Mouse (Mus musculus) MEL (cell line): ENCODE results near the gene Eri3. TPM values are rescaled to one million over a fixed set of nuclear protein-coding genes. Genes with fewer than 3 reads are reported as not detected.

Experiments used
- DNase-seq: peaks from one replicate; pipeline ENCODE4 v3.0.0; 2011; ENCODE audit warnings: low read depth, low spot score
- H3K27ac ChIP-seq: 2 replicates; pipeline ENCODE4 v1.5.1; 2012; ENCODE audit warnings: low read depth, mild to moderate bottlenecking, control low read depth, low read length, moderate library complexity; ENCODE audit not compliant: control insufficient read depth
- H3K27me3 ChIP-seq, 2 experiments: fragments of 150-350 bp in 1 of 2; sonication (generic) in 1 of 2; 2 replicates each; pipeline ENCODE4 v1.6.1; 2012; ENCODE audit warnings: low read length in 2 of 2, mild to moderate bottlenecking in 2 of 2, improper control_type of control experiment in 1 of 2, moderate library complexity in 1 of 2; ENCODE audit not compliant: insufficient read depth in 2 of 2, control insufficient read depth in 1 of 2
- H3K36me3 ChIP-seq, 2 experiments: 2 replicates each; pipeline ENCODE4 v1.6.1; 2012 to 2014; ENCODE audit warnings: low read length in 2 of 2, improper control_type of control experiment in 1 of 2, inconsistent platforms in 1 of 2, mild to moderate bottlenecking in 1 of 2; ENCODE audit not compliant: insufficient read depth in 2 of 2, control insufficient read depth in 1 of 2
- H3K4me1 ChIP-seq, 2 experiments: fragments of 150-350 bp in 1 of 2; sonication (generic) in 1 of 2; 2 replicates each; pipeline ENCODE4 v1.6.1; 2012; ENCODE audit warnings: low read length in 2 of 2, improper control_type of control experiment in 1 of 2, mild to moderate bottlenecking in 1 of 2; ENCODE audit not compliant: insufficient read depth in 2 of 2, control insufficient read depth in 1 of 2
- H3K4me3 ChIP-seq, 2 experiments: fragments of 150-350 bp in 1 of 2; sonication (generic) in 1 of 2; 2 replicates each; pipeline ENCODE4 v1.5.1; 2012; ENCODE audit warnings: low read depth in 2 of 2, low read length in 2 of 2, mild to moderate bottlenecking in 2 of 2, moderate library complexity in 2 of 2, control low read depth in 1 of 2, improper control_type of control experiment in 1 of 2; ENCODE audit not compliant: control insufficient read depth in 1 of 2, insufficient read depth in 1 of 2
- H3K79me2 ChIP-seq: 2 replicates; pipeline ENCODE4 v1.6.1; 2012; ENCODE audit warnings: mild to moderate bottlenecking, low read length, moderate library complexity; ENCODE audit not compliant: control insufficient read depth, poor library complexity, insufficient read depth
- H3K9ac ChIP-seq: 2 replicates; pipeline ENCODE4 v1.6.1; 2012; ENCODE audit warnings: low read depth, mild to moderate bottlenecking, control low read depth, low read length, moderate library complexity; ENCODE audit not compliant: control insufficient read depth, poor library complexity, severe bottlenecking
- H3K9me3 ChIP-seq: fragments of 150-350 bp; sonication (generic); replicated peaks from 2 replicates; pipeline ENCODE4 v1.6.1; 2012; ENCODE audit warnings: mild to moderate bottlenecking, low read length, improper control_type of control experiment, moderate library complexity; ENCODE audit not compliant: insufficient read depth
- CTCF ChIP-seq, 3 experiments: IDR thresholded peaks in 2 of 3; conservative IDR thresholded peaks in 1 of 3; 2 replicates each; pipeline ENCODE4 v1.5.1; 2011 to 2012; ENCODE audit warnings: low read length in 3 of 3, low read depth in 2 of 3, mild to moderate bottlenecking in 2 of 3, improper control_type of control experiment in 1 of 3, inconsistent platforms in 1 of 3, mixed read lengths in 1 of 3, moderate library complexity in 1 of 3; ENCODE audit not compliant: control insufficient read depth in 1 of 3, insufficient read depth in 1 of 3, poor library complexity in 1 of 3, severe bottlenecking in 1 of 3
- EP300 ChIP-seq, 2 experiments: IDR thresholded peaks; 2 replicates each; pipeline ENCODE4 v1.6.1; 2011; ENCODE audit warnings: improper control_type of control experiment in 2 of 2, low read length in 2 of 2, low read depth in 1 of 2, mild to moderate bottlenecking in 1 of 2
- ETS1 ChIP-seq: IDR thresholded peaks from 2 replicates; pipeline ENCODE4 v1.6.1; 2012; ENCODE audit warnings: low read depth, mild to moderate bottlenecking, inconsistent platforms, low read length, improper control_type of control experiment, moderate library complexity
- GABPA ChIP-seq: IDR thresholded peaks from 2 replicates; pipeline ENCODE4 v1.6.1; 2012; ENCODE audit warnings: low read depth, mild to moderate bottlenecking, inconsistent platforms, low read length, improper control_type of control experiment, moderate library complexity
- KAT2A ChIP-seq: conservative IDR thresholded peaks from 2 replicates; pipeline ENCODE4 v1.6.1; 2012; ENCODE audit warnings: low read depth, low read length, improper control_type of control experiment, inconsistent platforms
- MAX ChIP-seq: IDR thresholded peaks from 2 replicates; pipeline ENCODE4 v1.6.1; 2011; ENCODE audit warnings: low read length, improper control_type of control experiment
- MEF2A ChIP-seq: IDR thresholded peaks from 2 replicates; pipeline ENCODE4 v1.6.1; 2014; ENCODE audit warnings: low read depth, mild to moderate bottlenecking, inconsistent platforms, low read length, improper control_type of control experiment; ENCODE audit not compliant: poor library complexity, insufficient replicate concordance, severe bottlenecking; ENCODE audit errors: extremely low read depth
- RAD21 ChIP-seq: IDR thresholded peaks from 2 replicates; pipeline ENCODE4 v1.6.1; 2011; ENCODE audit warnings: mild to moderate bottlenecking, low read depth, low read length, improper control_type of control experiment
- RCOR1 ChIP-seq: IDR thresholded peaks from 2 replicates; pipeline ENCODE4 v1.6.1; 2012; ENCODE audit warnings: low read depth, mild to moderate bottlenecking, inconsistent platforms, low read length, improper control_type of control experiment
- TAL1 ChIP-seq: IDR thresholded peaks from 2 replicates; pipeline ENCODE4 v1.6.1; 2012; ENCODE audit warnings: mild to moderate bottlenecking, inconsistent platforms, low read length, moderate library complexity, mixed read lengths
- UBTF ChIP-seq: IDR thresholded peaks from 2 replicates; pipeline ENCODE4 v1.6.1; 2012; ENCODE audit warnings: low read depth, mild to moderate bottlenecking, inconsistent platforms, low read length, improper control_type of control experiment, moderate library complexity, borderline replicate concordance; ENCODE audit not compliant: insufficient read depth
- USF2 ChIP-seq, 2 experiments: IDR thresholded peaks; 2 replicates each; pipeline ENCODE4 v1.6.1; 2011 to 2012; ENCODE audit warnings: improper control_type of control experiment in 2 of 2, low read length in 2 of 2, borderline replicate concordance in 1 of 2, inconsistent platforms in 1 of 2, low read depth in 1 of 2, mild to moderate bottlenecking in 1 of 2; ENCODE audit not compliant: insufficient read depth in 1 of 2
- ZNF384 ChIP-seq: IDR thresholded peaks from 2 replicates; pipeline ENCODE4 v1.6.1; 2012; ENCODE audit warnings: low read depth, mild to moderate bottlenecking, inconsistent platforms, low read length, improper control_type of control experiment
- polyA plus RNA-seq, 2 experiments: library from polyadenylated mRNA; stranded (reverse) in 1 of 2; unstranded in 1 of 2; fragments of >175 nt in 1 of 2; fragments of >200 nt in 1 of 2; gene quantifications; 2 replicates each; pipeline versions ENCODE4 v1.2.1 to v1.2.4; 2012; ENCODE audit warnings: low replicate concordance in 2 of 2, low read depth in 1 of 2; ENCODE audit not compliant: insufficient read length in 2 of 2, insufficient read depth in 1 of 2, missing spikeins in 1 of 2
- total RNA-seq: library from RNA; depleted of rRNA; stranded (reverse); fragments of 300-350 nt; gene quantifications from 2 replicates; pipeline ENCODE4 v1.2.3, GENCODE M21; 2012

The Eri3 gene
- total and polyA plus RNA-seq, 3 experiments = 36.7 to 63.9 TPM; not detected in 1

DNA sequence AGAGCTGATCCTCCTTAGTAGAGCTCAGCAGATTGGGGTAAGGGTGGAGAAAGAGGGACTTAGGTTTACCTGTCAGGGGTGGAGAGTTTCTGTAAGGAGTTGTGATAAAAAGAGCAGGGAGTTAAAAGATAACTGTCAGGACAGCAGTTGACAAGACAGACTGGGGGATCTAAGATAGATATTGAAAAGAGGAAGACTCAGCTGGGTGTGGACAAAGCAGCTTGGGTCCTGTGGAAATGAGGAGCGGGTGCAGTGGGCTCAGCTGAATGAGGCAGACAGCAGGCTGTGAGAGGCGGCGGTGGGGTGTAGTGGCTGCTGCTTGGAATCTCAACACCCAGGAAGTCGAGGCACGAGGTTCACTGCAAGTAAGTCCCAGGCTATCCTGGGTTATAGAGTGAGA lies 72.1 kb downstream of the Eri3 start (continued):
- no peak for TF ChIP-seq GABPA

DNA sequence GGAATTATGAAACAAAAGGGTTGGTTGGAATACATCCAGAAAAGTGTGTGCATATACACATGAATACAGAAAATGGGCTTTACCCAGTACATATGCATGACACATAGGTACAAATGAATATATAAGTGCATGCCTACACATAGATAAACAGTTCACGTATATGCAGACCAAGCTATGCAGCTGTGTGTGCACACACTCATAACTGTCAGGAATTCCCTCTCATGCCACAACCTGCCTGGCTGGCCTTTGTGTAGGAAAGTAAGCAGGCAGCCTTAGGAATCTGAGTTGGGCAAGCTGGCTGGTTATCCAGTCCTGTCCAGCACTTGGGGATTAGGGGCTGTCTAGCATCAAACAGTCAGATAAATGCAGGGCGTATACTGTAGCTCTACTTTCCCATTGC lies 72.9 kb downstream of the Eri3 start:
- Histone ChIP-seq H3K27me3 (no peaks in the 10 kb centered on the region), H3K4me3 (no peak overlapping the region), H3K79me2 (no peaks in the 10 kb centered on the region), H3K36me3 (peaks cover 0 to 18% of the 10 kb centered on the region in 2 experiments; a peak in 2 of 4 replicates), H3K27ac (no peak overlapping the region), H3K9me3 (no peaks in the 10 kb centered on the region), H3K9ac (no peak overlapping the region), H3K4me1 (peaks cover 14 to 23% of the 10 kb centered on the region in 2 experiments)
- TF ChIP-seq MAX = no peak
- 0 out of 4 replicates have a peak, but pooled peaks of 1 of the 2 experiments have one; percentile 5 for TF ChIP-seq EP300 (IDR thresholded peaks at IDR 0.05; ENCODE audit: low read depth in 1 of 2, low read length in 2 of 2)
- no peak for TF ChIP-seq MEF2A
- no peak for TF ChIP-seq KAT2A
- TF ChIP-seq ZNF384 = no peak
- peak; percentile 21 for DNase-seq

DNA sequence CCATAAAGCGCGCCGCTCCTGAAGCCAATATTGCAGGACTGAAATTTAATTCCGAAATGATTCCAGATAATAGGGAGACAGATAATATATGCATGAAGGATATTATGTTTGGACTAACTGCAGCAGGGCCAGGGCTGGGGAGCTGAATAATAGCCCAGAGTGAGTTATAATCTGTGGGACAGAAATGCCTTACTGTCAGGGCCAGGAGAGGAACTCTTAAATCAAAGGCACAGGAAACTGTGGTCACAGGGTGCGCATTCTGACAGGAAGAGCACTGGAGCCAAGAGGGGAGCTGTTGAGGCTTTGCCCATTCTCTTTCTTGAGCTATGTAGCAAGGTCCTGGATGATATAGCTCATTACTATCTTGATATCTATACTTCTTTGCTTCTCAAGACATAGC lies 74.5 kb downstream of the Eri3 start:
- DNase-seq = peak; percentile 45
- Histone ChIP-seq H3K27ac (no peak overlapping the region), H3K9me3 (no peaks in the 10 kb centered on the region), H3K4me3 (no peak overlapping the region), H3K79me2 (no peaks in the 10 kb centered on the region), H3K36me3 (peaks cover 0 to 18% of the 10 kb centered on the region in 2 experiments; a peak in 2 of 4 replicates), H3K27me3 (no peaks in the 10 kb centered on the region), H3K4me1 (peaks cover 14 to 23% of the 10 kb centered on the region in 2 experiments), H3K9ac (no peak overlapping the region)
- TF ChIP-seq RAD21 = no peak
- peak; percentile 68 for TF ChIP-seq RCOR1
- no peak for TF ChIP-seq UBTF
- TF ChIP-seq TAL1 = no peak
- TF ChIP-seq USF2 (IDR thresholded peaks at IDR 0.05; ENCODE audit: borderline replicate concordance in 1 of 2, insufficient read depth in 1 of 2, low read depth in 1 of 2, low read length in 2 of 2) = no peak

DNA sequence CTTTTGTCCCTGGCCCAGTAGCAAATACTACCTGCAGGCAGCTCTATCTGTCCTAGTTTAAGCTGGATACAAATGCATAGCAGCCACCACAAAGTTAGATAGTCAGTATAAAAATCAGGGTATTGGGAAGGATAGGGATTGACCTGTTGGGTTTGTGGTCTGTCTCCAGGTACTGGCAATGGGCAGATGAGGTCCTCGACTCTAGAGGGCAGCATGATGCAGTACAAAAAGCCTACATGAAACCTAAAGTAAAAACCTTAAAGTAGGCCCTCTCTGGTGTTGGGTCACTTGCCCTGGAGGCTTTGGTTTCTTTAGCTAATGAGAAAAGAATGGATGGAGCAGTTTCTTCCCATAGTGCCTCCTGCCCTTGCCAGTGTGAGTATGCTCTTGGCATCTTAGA lies 78.3 kb downstream of the Eri3 start:
- H3K36me3 ChIP-seq = 0 out of 4 replicates have a peak, but pooled peaks cover 0 to 2% of the 10 kb centered on the region in 2 experiments
- H3K9ac ChIP-seq = no peak overlapping the region
- H3K4me1 ChIP-seq = peaks cover 2 to 8% of the 10 kb centered on the region in 2 experiments; a peak in 2 of 4 replicates
- no peak overlapping the region for H3K4me3 ChIP-seq
- no peaks in the 10 kb centered on the region for H3K79me2 ChIP-seq
- DNase-seq = no peak
- H3K27me3 ChIP-seq = no peaks in the 10 kb centered on the region
- no peak overlapping the region for H3K27ac ChIP-seq
- no peaks in the 10 kb centered on the region for H3K9me3 ChIP-seq
- TF ChIP-seq ETS1 = no peak
- peak in 1 of 3 experiments; percentile 19; a peak in 2 of 6 replicates for TF ChIP-seq CTCF (IDR thresholded peaks at IDR 0.05 in 2 of 3, conservative IDR thresholded peaks at IDR 0.05 in 1 of 3; ENCODE audit: control insufficient read depth in 1 of 3, insufficient read depth in 1 of 3, low read depth in 2 of 3, low read length in 3 of 3, poor library complexity in 1 of 3, severe bottlenecking in 1 of 3)
- TF ChIP-seq, all 39 proteins: peak for 1
